Mouse (Mus musculus) heart, postnatal 0 days (tissue): ENCODE results near the gene Atxn2l.

ENCODE experiments used
- CTCF ChIP-seq: IDR thresholded peaks from 2 replicates; pipeline ENCODE4 v1.5.1; 2016; ENCODE audit warnings: antibody characterized with exemption, control low read depth, low read depth
- EP300 ChIP-seq: IDR thresholded peaks from 2 replicates; pipeline ENCODE4 v1.6.1; 2016; ENCODE audit warnings: antibody characterized with exemption, low read depth

GRCm38 (mm10) chr7:126446217-126446616 is 57.0 kb downstream of the Atxn2l start:
- no peak for TF ChIP-seq CTCF
- TF ChIP-seq EP300, result no peak
